Mouse (Mus musculus): ENCODE data around the gene Clcn6. TPM values are rescaled to one million over a fixed set of nuclear protein-coding genes. Genes with fewer than 3 reads are reported as not detected.
"Not testable (repeated sequence)": the region's sequence is repeated elsewhere in the genome, so short reads cannot be mapped to it uniquely, and the experiment has no call there.

Clcn6 gene
- polyA plus RNA-seq, 1 experiment from 2014 or later, result 2.4 TPM

DNA sequence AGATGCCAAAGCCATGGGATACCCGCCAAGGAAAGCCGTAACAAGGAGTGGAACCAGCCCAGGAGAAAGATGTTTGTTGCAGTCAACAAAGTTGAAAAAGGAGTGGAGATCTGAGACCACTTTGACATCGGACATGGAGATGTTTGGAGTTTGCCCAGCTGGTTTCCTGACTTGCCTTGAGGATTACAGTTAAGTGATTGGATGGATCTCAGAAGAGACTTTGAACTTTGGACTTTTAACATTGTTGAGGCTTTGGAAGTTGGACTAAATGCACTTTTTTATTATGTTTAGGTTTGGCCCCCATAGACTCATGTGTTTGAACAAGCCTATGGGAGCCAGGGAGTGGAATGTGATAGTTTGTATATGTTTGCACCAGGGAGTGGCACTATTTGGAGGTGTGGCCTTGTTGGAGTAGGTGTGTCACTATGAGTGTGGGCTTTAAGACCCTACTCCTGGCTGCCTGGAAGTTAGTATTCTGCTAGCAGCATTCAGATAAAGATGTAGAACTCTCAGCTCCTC lies 11.8 kb upstream of the Clcn6 start:
- not testable (repeated sequence) for H3K4me2 ChIP-seq; H3K9me3 ChIP-seq (replicated peaks); H3K27me3 ChIP-seq (replicated peaks); H3K9ac ChIP-seq; H3K27ac ChIP-seq; H3K4me3 ChIP-seq; ATAC-seq
- Histone ChIP-seq H3K36me3 (peaks cover 81% of the 10 kb centered on the region), H3K4me1 (peaks cover 48% of the 10 kb centered on the region)
- WGBS (ENCODE audit: insufficient replicate concordance), result 89% methylated on average over 3 of the region's 3 CpGs

DNA sequence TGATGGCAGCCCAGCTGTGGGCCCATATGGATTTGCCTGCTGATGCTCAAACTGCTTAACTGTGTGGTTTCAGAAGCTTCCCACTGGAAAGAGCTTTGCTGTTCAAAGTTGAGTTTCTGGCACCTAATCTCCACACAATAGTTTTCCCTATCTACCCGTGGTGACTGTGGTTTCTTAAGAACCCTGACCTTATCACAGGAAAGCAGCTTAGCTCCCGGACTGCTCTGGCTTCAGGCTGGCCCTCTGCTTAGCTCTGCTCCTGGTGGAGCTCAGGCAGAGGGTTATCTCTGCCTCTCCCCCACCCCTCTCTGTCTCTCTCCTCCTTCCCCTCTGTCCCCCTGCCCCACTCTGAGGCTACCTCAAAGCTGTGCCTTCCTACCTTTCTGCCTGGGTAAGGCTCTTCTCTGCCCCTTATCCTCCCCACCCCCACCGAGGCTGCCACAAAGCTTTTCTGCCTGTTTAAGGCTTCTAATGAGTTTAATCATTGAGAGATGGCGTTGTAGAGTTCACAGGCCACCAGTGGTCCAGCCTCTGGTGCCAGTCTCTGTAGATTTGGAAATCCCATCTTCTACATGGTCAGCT lies 7.9 kb upstream of the Clcn6 start:
- Histone ChIP-seq H3K4me3 (peak overlapping the region; percentile 16), H3K36me3 (peaks cover 71% of the 10 kb centered on the region), H3K9ac (peak overlapping the region; percentile 48; the same call in 1 of the 2 replicates), H3K27me3 (replicated peaks) (no peaks in the 10 kb centered on the region), H3K27ac (peak overlapping the region; percentile 85), H3K4me2 (peak overlapping the region; percentile 52), H3K9me3 (replicated peaks) (no peaks in the 10 kb centered on the region), H3K4me1 (peaks cover 85% of the 10 kb centered on the region)
- WGBS (ENCODE audit: insufficient replicate concordance), result 14% methylated on average over 4 of the region's 4 CpGs
- peak; percentile 94 for ATAC-seq

DNA sequence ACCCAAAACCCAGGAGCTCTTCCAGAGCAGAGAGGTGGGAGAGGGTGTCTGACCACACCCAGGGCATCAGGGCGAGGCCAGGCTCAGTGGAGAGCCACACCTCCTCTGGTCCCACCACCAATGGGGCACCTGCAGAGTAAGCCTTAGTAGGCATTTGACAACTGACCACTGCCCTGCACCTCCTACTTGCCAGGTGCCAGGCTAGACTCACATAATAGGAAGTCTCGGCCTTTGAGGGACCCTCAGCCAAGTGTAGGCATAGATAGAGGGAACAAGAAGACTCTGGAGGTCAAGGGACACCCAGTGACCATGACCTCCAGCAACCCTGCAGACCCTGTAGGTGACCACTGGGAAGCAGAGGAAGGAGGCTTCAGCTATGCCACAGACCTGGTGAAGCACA lies 5.5 kb upstream of the Clcn6 start:
- no peaks in the 10 kb centered on the region for H3K27me3 ChIP-seq (replicated peaks)
- peak overlapping the region; percentile 52 for H3K4me2 ChIP-seq
- H3K36me3 ChIP-seq, result peaks cover 46% of the 10 kb centered on the region
- H3K4me3 ChIP-seq, result peak overlapping the region; percentile 18; the same call in 1 of the 2 replicates
- H3K27ac ChIP-seq, result peak overlapping the region; percentile 85
- peak overlapping the region; percentile 42; the same call in 1 of the 2 replicates for H3K9ac ChIP-seq
- peaks cover 97% of the 10 kb centered on the region for H3K4me1 ChIP-seq
- peak; percentile 46 for ATAC-seq
- WGBS (ENCODE audit: insufficient replicate concordance), result 47% methylated on average over 2 of the region's 2 CpGs
- no peaks in the 10 kb centered on the region for H3K9me3 ChIP-seq (replicated peaks)

DNA sequence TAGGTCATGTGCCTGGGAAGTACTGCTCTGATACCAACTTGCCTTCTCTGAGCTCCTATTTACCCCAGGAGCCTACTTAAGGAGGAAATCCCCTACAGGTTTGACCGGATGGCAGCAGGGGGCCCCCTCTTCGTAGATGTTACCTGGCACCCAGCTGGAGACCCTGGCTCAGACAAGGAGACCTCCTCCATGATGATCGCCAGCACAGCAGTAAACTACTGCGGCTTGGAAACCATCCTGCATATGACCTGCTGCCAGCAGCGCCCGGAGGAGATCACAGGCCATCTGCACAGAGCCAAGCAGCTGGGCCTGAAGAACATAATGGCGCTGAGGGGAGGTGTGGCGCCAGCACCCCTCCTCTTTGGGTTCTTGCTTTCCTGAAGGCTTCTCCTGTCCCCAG lies 4.7 kb upstream of the Clcn6 start:
- not testable (repeated sequence) for H3K9ac ChIP-seq; H3K27me3 ChIP-seq (replicated peaks); H3K9me3 ChIP-seq (replicated peaks); H3K4me3 ChIP-seq; ATAC-seq
- Histone ChIP-seq H3K27ac (peak overlapping the region; percentile 41; the same call in 1 of the 2 replicates), H3K4me2 (peak overlapping the region; percentile 95), H3K4me1 (peaks cover 90% of the 10 kb centered on the region), H3K36me3 (peaks cover 39% of the 10 kb centered on the region)
- 92% methylated on average over 8 of the region's 8 CpGs for WGBS (ENCODE audit: insufficient replicate concordance)

DNA sequence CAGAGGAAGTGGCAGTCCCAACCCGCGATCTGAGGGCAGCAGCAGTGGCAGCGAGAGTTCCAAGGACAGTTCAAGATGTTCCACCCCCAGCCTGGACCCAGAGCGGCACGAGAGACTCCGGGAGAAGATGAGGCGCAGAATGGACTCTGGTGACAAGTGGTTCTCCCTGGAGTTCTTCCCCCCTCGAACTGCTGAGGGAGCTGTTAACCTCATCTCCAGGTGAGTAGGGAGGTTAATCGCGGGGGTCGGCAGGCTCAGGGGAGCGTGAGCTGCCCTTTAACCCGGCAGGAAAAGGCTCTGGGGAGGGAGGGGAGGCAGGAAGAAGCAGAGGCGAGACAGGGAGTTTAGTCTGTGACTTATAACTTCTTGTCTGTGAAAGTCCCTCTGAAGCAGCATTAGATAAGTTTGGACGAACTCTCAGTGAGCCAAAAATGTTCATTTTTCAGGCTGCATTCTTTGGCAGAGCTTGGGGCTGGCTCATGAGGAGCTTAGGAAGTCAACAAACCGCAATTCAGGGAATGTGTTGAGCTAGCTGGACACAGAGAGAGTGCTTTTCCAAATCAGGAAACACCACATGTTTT lies 3.1 kb upstream of the Clcn6 start:
- 8% methylated on average over 16 of the region's 16 CpGs for WGBS (ENCODE audit: insufficient replicate concordance)
- H3K9me3 ChIP-seq (replicated peaks), result no peaks in the 10 kb centered on the region
- peaks cover 87% of the 10 kb centered on the region for H3K4me1 ChIP-seq
- peak overlapping the region; percentile 98 for H3K27ac ChIP-seq
- H3K36me3 ChIP-seq, result peaks cover 29% of the 10 kb centered on the region
- no peaks in the 10 kb centered on the region for H3K27me3 ChIP-seq (replicated peaks)
- ATAC-seq, result no peak
- peak overlapping the region; percentile 71 for H3K4me3 ChIP-seq
- peak overlapping the region; percentile 88 for H3K9ac ChIP-seq
- peak overlapping the region; percentile 95 for H3K4me2 ChIP-seq

DNA sequence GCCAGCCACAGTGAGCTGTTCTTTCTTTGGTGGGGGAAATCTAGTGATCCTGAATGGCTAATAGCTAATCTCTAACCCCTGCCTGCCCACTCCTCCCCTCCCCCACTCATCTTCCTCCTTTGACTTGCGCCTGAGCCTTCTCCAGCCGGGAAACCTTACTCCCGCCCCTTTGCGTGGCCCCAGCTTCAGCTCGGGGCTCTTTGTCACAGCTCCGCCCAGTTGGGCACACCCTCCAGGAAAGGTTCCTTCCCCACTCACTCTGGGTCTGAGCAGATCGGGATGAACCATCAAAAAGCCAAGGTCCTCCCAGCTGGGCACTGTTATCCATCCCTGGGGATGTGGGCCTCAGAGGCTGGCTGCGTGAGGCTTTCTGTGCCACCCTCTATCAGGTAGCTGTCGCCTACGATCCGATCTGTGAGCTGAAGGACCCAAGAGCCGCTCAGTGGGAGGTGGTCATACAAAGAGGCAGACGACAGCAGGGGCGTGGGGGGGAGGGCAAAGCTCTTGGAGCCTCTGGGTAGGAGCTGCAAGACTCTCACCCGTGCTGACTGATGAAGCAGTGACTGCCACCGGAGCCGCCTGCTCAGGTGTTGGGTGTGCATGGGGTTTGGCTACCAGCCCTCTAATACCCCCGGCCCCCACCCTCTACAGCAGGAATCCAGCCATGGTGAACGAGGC lies 2.5 kb upstream of the Clcn6 start:
- H3K4me1 ChIP-seq, result peaks cover 81% of the 10 kb centered on the region
- 3% methylated on average over 19 of the region's 19 CpGs for WGBS (ENCODE audit: insufficient replicate concordance)
- H3K4me3 ChIP-seq, result peak overlapping the region; percentile 71
- peak overlapping the region; percentile 95 for H3K4me2 ChIP-seq
- no peaks in the 10 kb centered on the region for H3K9me3 ChIP-seq (replicated peaks)
- H3K27me3 ChIP-seq (replicated peaks), result no peaks in the 10 kb centered on the region
- peaks cover 35% of the 10 kb centered on the region for H3K36me3 ChIP-seq
- ATAC-seq, result peak; percentile 53
- H3K27ac ChIP-seq, result peak overlapping the region; percentile 98
- H3K9ac ChIP-seq, result peak overlapping the region; percentile 88

DNA sequence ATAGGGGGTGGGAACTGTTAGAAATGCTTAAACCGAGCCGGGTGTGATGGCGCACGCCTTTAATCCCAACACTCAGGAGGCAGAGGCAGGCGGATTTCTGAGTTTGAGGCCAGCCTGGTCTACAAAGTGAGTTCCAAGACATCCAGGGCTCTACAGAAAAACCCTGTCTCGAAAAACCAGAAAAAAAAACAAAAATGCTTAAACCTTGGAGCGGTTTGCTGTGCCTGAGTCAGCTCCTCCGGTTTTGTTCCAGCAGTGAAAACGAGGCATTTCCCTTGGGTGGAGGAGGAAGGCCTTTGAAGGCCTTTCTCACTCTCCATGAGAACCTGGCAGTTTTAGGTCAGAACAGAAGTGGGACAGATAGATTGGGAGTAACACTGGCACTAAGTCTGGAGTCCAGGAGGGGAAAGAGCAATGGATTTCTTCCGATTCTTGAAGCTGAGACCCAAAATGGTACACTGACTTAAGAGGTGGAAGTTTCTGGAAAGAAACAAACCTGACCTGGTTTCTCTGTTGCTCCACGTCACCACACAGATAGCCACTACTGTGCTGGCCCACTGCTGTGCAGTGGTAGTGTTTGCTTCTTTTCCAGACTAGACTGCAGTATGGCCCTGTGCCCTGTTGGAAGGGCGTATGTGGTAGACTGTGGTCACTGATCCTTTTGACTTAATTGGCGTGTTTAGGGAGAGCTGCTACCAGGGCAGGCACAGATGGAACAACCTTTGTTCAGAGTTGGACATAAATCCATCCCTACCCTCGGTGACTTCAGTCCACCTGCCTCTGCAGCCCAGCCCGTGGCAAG lies 1.6 kb upstream of the Clcn6 start:
- no peak for ATAC-seq
- Histone ChIP-seq H3K4me2 (peak overlapping the region; percentile 95), H3K27ac (peak overlapping the region; percentile 98), H3K9me3 (replicated peaks) (no peaks in the 10 kb centered on the region), H3K4me1 (peaks cover 72% of the 10 kb centered on the region), H3K4me3 (peak overlapping the region; percentile 71), H3K27me3 (replicated peaks) (no peaks in the 10 kb centered on the region), H3K9ac (peak overlapping the region; percentile 88), H3K36me3 (peaks cover 33% of the 10 kb centered on the region)
- WGBS (ENCODE audit: insufficient replicate concordance), result 60% methylated on average over 15 of the region's 15 CpGs

DNA sequence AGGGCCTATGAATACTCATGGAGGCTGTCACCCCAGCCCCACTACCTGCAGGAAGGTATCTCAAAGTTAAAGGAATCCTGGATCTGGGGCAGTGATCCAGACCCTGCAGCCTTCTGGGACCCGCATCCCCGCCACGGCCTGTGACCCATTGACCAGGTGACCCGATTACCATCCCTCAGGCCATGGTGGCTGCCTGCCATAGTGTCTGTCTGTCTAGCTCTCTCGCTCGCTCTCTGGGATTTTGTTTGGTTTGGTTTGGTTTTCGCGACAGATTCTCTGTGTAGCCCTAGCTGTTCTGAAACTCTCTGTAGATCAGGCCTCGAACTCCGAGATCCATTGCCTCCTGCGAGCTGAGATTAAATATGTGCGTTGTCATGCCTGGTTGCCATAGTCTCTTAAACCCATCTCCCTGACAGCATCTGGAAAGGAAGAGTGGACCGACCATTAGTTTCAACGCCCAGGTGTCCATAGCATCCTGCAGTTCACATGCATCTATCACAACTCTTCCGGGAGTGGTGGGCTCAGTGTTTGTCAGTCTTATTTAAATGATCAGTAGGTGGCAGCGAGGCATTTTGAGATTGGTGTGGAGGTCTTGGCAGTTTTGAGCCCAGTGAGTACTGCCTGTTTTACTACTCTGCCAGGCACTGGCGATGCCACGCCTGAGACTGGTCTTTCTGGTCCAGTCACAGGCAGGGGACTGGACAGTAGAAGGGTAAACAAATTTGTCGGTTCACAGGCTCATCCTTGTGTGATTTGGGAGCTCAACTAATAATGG lies 820 bp upstream of the Clcn6 start:
- WGBS (ENCODE audit: insufficient replicate concordance), result 15% methylated on average over 19 of the region's 19 CpGs
- peaks cover 64% of the 10 kb centered on the region for H3K4me1 ChIP-seq

DNA sequence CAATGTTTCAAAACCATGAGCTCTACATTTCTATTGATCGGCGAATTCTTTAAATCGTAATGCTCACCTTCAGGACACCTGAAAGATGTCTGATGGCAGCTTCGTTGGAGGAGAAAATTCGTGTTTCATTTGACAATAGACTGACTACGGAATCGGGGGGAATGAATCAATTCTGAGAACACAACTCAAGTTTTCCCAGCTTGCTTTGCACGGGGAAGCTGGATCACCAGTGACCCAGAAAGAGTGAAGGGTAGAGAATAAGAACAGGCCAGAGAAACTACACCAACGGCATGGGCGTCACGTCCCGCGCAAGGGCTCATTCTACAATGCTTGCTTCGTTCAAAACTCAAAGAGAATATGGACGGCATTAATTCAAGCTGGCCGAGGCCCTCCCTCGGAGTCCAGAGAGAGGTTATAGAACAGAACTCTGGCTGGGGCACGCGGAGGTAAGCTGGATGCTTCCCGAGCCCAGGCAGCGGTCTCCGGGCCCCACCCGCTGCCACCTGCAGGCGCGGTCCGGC lies 482 bp downstream of the Clcn6 start:
- H3K9ac ChIP-seq, result peak overlapping the region; percentile 72
- peaks cover 22% of the 10 kb centered on the region for H3K36me3 ChIP-seq
- no peaks in the 10 kb centered on the region for H3K27me3 ChIP-seq (replicated peaks)
- peak overlapping the region; percentile 87 for H3K27ac ChIP-seq
- WGBS (ENCODE audit: insufficient replicate concordance), result 5% methylated on average over 26 of the region's 26 CpGs
- peak overlapping the region; percentile 95 for H3K4me2 ChIP-seq
- H3K9me3 ChIP-seq (replicated peaks), result no peaks in the 10 kb centered on the region
- H3K4me3 ChIP-seq, result peak overlapping the region; percentile 71
- peaks cover 65% of the 10 kb centered on the region for H3K4me1 ChIP-seq
- ATAC-seq, result no peak

More for the DNA sequence above, 820 bp upstream of the Clcn6 start:
- Histone ChIP-seq H3K36me3 (peaks cover 28% of the 10 kb centered on the region), H3K4me2 (peak overlapping the region; percentile 95), H3K9me3 (replicated peaks) (no peaks in the 10 kb centered on the region), H3K27me3 (replicated peaks) (no peaks in the 10 kb centered on the region), H3K4me3 (peak overlapping the region; percentile 71), H3K9ac (peak overlapping the region; percentile 88), H3K27ac (peak overlapping the region; percentile 98)
- ATAC-seq, result peak; percentile 4

DNA sequence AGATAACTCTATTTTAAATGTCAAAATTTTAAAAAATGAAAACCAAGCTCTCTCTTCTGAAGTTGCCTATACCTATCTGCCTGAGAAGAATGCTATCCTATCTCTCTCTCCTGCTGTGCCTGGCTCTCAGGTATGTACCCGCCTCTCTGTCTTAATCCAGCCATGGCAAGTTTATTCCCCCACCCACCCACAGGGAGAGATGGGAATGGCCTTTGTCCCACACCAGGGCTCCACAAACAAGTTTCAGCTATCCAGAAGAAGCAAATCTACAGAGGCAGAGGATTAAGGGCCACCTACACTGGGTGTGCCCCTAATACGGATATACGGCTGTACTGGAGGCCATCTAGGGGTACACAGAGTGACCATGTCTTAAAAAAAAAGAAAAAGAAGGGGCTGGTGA lies 3.2 kb downstream of the Clcn6 start:
- Histone ChIP-seq H3K4me1 (peaks cover 40% of the 10 kb centered on the region), H3K9ac (no peak overlapping the region), H3K9me3 (replicated peaks) (no peaks in the 10 kb centered on the region), H3K27me3 (replicated peaks) (no peaks in the 10 kb centered on the region), H3K36me3 (peaks cover 22% of the 10 kb centered on the region), H3K4me2 (no peak overlapping the region), H3K4me3 (no peak overlapping the region), H3K27ac (no peak overlapping the region)
- no peak for ATAC-seq
- WGBS (ENCODE audit: insufficient replicate concordance), result 73% methylated on average over 3 of the region's 3 CpGs

Data from liver, embryonic 12.5 days (tissue).